10 mouse cellular contexts compared by ENCODE assay signal in the genomic region with DNA sequence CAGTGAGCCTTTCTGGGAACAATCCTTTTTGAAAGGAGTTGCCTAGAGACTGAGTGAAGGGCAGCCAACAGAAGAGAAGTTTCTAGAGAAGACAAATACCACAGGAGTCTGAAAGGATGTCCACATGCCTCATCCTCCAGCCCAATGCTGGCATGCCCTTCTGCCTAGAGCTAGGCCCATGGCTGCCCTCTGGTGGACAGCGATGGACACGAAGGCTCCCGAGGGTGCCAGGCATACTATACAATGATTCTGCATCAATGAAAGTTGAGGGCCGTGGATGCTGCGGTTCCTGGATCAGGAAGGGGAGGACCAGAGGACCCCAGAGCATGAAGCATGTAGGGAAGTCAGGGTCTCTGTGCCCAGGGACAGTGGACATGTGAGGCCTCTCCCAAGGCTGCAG. TPM values are rescaled to one million over a fixed set of nuclear protein-coding genes. Genes with fewer than 3 reads are reported as not detected.
DNase-seq lines count a peak whose midpoint lies in the region; ATAC-seq and TF ChIP-seq lines count a peak whose summit lies in the region.
"Had no signal": no experiment of that assay in that cellular context is flagged by ENCODE, and none has a peak within 500 bp of the region (broad histone marks: within the 10 kb centered on the region; RNA-seq: fewer than 3 reads in every experiment).

No protein-coding gene starts in this region.

- no peak overlapping the region for H3K9ac ChIP-seq in liver, postnatal 0 days (replicated peaks)

- H3K27ac ChIP-seq in left cerebral cortex, adult 2 months = no peak overlapping the region
- H3K27ac ChIP-seq in liver, postnatal 0 days (ENCODE audit: low read depth) = no peak overlapping the region
- peak overlapping the region; percentile 93 for H3K27ac ChIP-seq in small intestine, adult 2 months (ENCODE audit: insufficient read depth, low read depth, low read length)

- H3K9me3 ChIP-seq in G1E (replicated peaks) = no peaks in the 10 kb centered on the region
- H3K9me3 ChIP-seq in liver, postnatal 0 days (ENCODE audit: low read length) = no peaks in the 10 kb centered on the region

- WGBS in liver, postnatal 0 days (ENCODE audit: insufficient replicate concordance) = 33% methylated on average over 5 of the region's 5 CpGs
- 23% methylated on average over 5 of the region's 5 CpGs for WGBS in small intestine, adult 2 months

- DNase-seq in left cerebral cortex, adult 2 months (ENCODE audit: extremely low spot score in 1 of 2, low spot score in 2 of 2) = no peak
- DNase-seq in left cerebral cortex, adult 9 months (ENCODE audit: low spot score in 2 of 2) = no peak
- peak; percentile 40 for DNase-seq in G1E (ENCODE audit: low spot score)
- peak; percentile 45 for DNase-seq in brain, embryonic 14.5 days (ENCODE audit: low read depth)
- peak; percentile 74 for DNase-seq in liver, postnatal 0 days
- no peak for DNase-seq in yolk sac, embryonic 10.5 days (ENCODE audit: low spot score)

- H3K4me1 ChIP-seq in G1E (ENCODE audit: insufficient read depth, low read depth, low read length) = peaks cover 7% of the 10 kb centered on the region
- H3K4me1 ChIP-seq in liver, postnatal 0 days (ENCODE audit: insufficient read depth) = no peaks in the 10 kb centered on the region
- peaks cover 13% of the 10 kb centered on the region for H3K4me1 ChIP-seq in small intestine, adult 2 months (ENCODE audit: control insufficient read depth, insufficient read depth, insufficient read length, low read length)

- intact Hi-C loops in left cerebral cortex, adult 2 months (cut with DNase I) = no loop called here

- peaks cover 14% of the 10 kb centered on the region for H3K27me3 ChIP-seq in G1E (ENCODE audit: insufficient read depth, low read length)
- H3K27me3 ChIP-seq in liver, postnatal 0 days (ENCODE audit: insufficient read depth, low read length) = no peaks in the 10 kb centered on the region
- no peaks in the 10 kb centered on the region for H3K27me3 ChIP-seq in small intestine, adult 2 months (ENCODE audit: control insufficient read depth, insufficient read depth, low read length)

- peak; percentile 45 for ATAC-seq in G1E (ENCODE audit: extremely low read depth, insufficient number of reproducible peaks, low FRiP score, poor library complexity, severe bottlenecking)
- ATAC-seq in hematopoietic stem cell, adult 5-6 weeks (replicated peaks in 1 of 2; ENCODE audit: insufficient read depth in 1 of 2, low FRiP score in 2 of 2, low TSS enrichment in 1 of 2, low read depth in 1 of 2, poor library complexity in 2 of 2, severe bottlenecking in 2 of 2) = peak; percentile 63 to 70; a peak in 2 of 4 replicates
- no peak for ATAC-seq in liver, postnatal 0 days

- TF ChIP-seq POLR2A in brain, embryonic 14.5 days (IDR thresholded peaks at IDR 0.05; ENCODE audit: borderline replicate concordance, extremely low read depth, insufficient read depth, insufficient read length, poor library complexity, severe bottlenecking) = no peak
- no peak for TF ChIP-seq POLR2A in small intestine, adult 2 months (IDR thresholded peaks at IDR 0.05; ENCODE audit: low read depth, low read length)

- no peaks in the 10 kb centered on the region for H3K36me3 ChIP-seq in G1E (replicated peaks)
- H3K36me3 ChIP-seq in liver, postnatal 0 days (replicated peaks; ENCODE audit: insufficient read depth, low read length) = no peaks in the 10 kb centered on the region
- peaks cover 20% of the 10 kb centered on the region for H3K36me3 ChIP-seq in small intestine, adult 2 months (ENCODE audit: control insufficient read depth, insufficient read depth, low read length)

- no peak overlapping the region for H3K4me2 ChIP-seq in liver, postnatal 0 days (ENCODE audit: low read depth, low read length)

- no peak for TF ChIP-seq EP300 in liver, postnatal 0 days (IDR thresholded peaks at IDR 0.05; ENCODE audit: low read depth)

- TF ChIP-seq CTCF in left cerebral cortex, adult 2 months (IDR thresholded peaks at IDR 0.05) = peak; percentile 42
- peak; percentile 57 for TF ChIP-seq CTCF in G1E (IDR thresholded peaks at IDR 0.05; ENCODE audit: low read depth, low read length)
- peak; percentile 67 for TF ChIP-seq CTCF in brain, embryonic 14.5 days (IDR thresholded peaks at IDR 0.05; ENCODE audit: borderline replicate concordance, extremely low read depth, insufficient read depth, insufficient read length)
- TF ChIP-seq CTCF in liver, postnatal 0 days (IDR thresholded peaks at IDR 0.05; ENCODE audit: low read depth) = peak; percentile 83
- TF ChIP-seq CTCF in small intestine, adult 2 months (IDR thresholded peaks at IDR 0.05; ENCODE audit: extremely low read depth, insufficient read length, insufficient replicate concordance, low read depth, low read length) = peak; percentile 91

- H3K4me3 ChIP-seq in left cerebral cortex, adult 2 months = no peak overlapping the region
- no peak overlapping the region for H3K4me3 ChIP-seq in G1E (ENCODE audit: low read depth, low read length)
- no peak overlapping the region for H3K4me3 ChIP-seq in liver, postnatal 0 days (ENCODE audit: low read depth, low read length)
- peak overlapping the region; percentile 68 for H3K4me3 ChIP-seq in small intestine, adult 2 months (ENCODE audit: low read depth, low read length)
- H3K4me3 ChIP-seq: erythroblast, embryonic 14.5 days had no signal

RNA-seq across cellular contexts. Expression of a gene that starts 9.3 kb away (rescaled TPM):
- total RNA-seq in left cerebral cortex, adult 2 months (2021) = 1 to 10 TPM; 1.1 to 2.2 TPM
- not detected in 2 replicates for total RNA-seq in G1E (2014; fragmentation: Nextera tagmentation)
- total RNA-seq in G1E (2017) = not detected in 2 replicates
- polyA plus RNA-seq in G1E (2012) = not detected in 2 replicates
- 1.3 and 2.1 TPM in 2 replicates for polyA plus RNA-seq in brain, embryonic 14.5 days (2012; rRNA removed)
- not detected in 2 replicates for total RNA-seq in hematopoietic stem cell, adult 5-6 weeks (2017)
- 0.06 and 0.25 TPM in 2 replicates for polyA plus RNA-seq in liver, postnatal 0 days (2015; fragmentation: Nextera tagmentation; extraction: Ambion mirVana)
- polyA plus RNA-seq in small intestine, adult 2 months (2012; rRNA removed) = 0.56 and 3.4 TPM in 2 replicates
- polyA plus RNA-seq: liver, embryonic 16.5 days had no signal

RNA-seq across cellular contexts. Expression of a gene that starts 9.6 kb away (rescaled TPM):
- total RNA-seq in left cerebral cortex, adult 2 months (2021) = not detected
- total RNA-seq in G1E (2014; fragmentation: Nextera tagmentation) (not detected in 2 replicates), G1E (2017) (0.05 TPM in 1 of 2 replicates, not detected in the other)
- not detected in 2 replicates for polyA plus RNA-seq in G1E (2012)
- polyA plus RNA-seq in brain, embryonic 14.5 days (2012; rRNA removed) = 0.04 and 0.24 TPM in 2 replicates
- not detected in 2 replicates for total RNA-seq in hematopoietic stem cell, adult 5-6 weeks (2017)
- not detected in 2 replicates for polyA plus RNA-seq in liver, postnatal 0 days (2015; fragmentation: Nextera tagmentation; extraction: Ambion mirVana)
- polyA plus RNA-seq in small intestine, adult 2 months (2012; rRNA removed) = 166 and 292 TPM in 2 replicates
- polyA plus RNA-seq: liver, embryonic 16.5 days had no signal

RNA-seq across cellular contexts. Expression of a gene that starts 14.6 kb away (rescaled TPM):
- total RNA-seq in left cerebral cortex, adult 2 months (2021) = not detected
- total RNA-seq in G1E (2014; fragmentation: Nextera tagmentation) (not detected in 2 replicates), G1E (2017) (not detected in 2 replicates)
- not detected in 2 replicates for polyA plus RNA-seq in G1E (2012)
- polyA plus RNA-seq in brain, embryonic 14.5 days (2012; rRNA removed) = not detected in 2 replicates
- not detected in 2 replicates for total RNA-seq in hematopoietic stem cell, adult 5-6 weeks (2017)
- not detected in 2 replicates for polyA plus RNA-seq in liver, postnatal 0 days (2015; fragmentation: Nextera tagmentation; extraction: Ambion mirVana)
- not detected in 2 replicates for polyA plus RNA-seq in small intestine, adult 2 months (2012; rRNA removed)
- polyA plus RNA-seq: erythroblast, embryonic 14.5 days; liver, embryonic 16.5 days had no signal

RNA-seq across cellular contexts. Expression of a gene that starts 17.4 kb away (rescaled TPM):
- total RNA-seq in left cerebral cortex, adult 2 months (2021) = not detected
- total RNA-seq in G1E (2014; fragmentation: Nextera tagmentation) (not detected in 2 replicates), G1E (2017) (0.11 TPM in 1 of 2 replicates, not detected in the other)
- polyA plus RNA-seq in G1E (2012) = not detected in 2 replicates
- polyA plus RNA-seq in brain, embryonic 14.5 days (2012; rRNA removed) = 0.38 and 0.54 TPM in 2 replicates
- 0.65 TPM in 1 of 2 replicates, not detected in the other for total RNA-seq in hematopoietic stem cell, adult 5-6 weeks (2017)
- not detected in 2 replicates for polyA plus RNA-seq in liver, postnatal 0 days (2015; fragmentation: Nextera tagmentation; extraction: Ambion mirVana)
- polyA plus RNA-seq in small intestine, adult 2 months (2012; rRNA removed) = 0.27 and 0.77 TPM in 2 replicates
- polyA plus RNA-seq: erythroblast, embryonic 14.5 days; liver, embryonic 16.5 days had no signal

RNA-seq across cellular contexts. Expression of a gene that starts 24.4 kb away (rescaled TPM):
- total RNA-seq in left cerebral cortex, adult 2 months (2021) = 100 to 1,000 TPM; 337 to 365 TPM
- total RNA-seq in G1E (2014; fragmentation: Nextera tagmentation) (452 and 468 TPM in 2 replicates), G1E (2017) (171 and 225 TPM in 2 replicates)
- polyA plus RNA-seq in G1E (2012) = 658 and 984 TPM in 2 replicates
- polyA plus RNA-seq in brain, embryonic 14.5 days (2012; rRNA removed) = 824 and 1,130 TPM in 2 replicates
- total RNA-seq in hematopoietic stem cell, adult 5-6 weeks (2017) = 82.3 and 105 TPM in 2 replicates
- 458 and 460 TPM in 2 replicates for polyA plus RNA-seq in liver, postnatal 0 days (2015; fragmentation: Nextera tagmentation; extraction: Ambion mirVana)
- polyA plus RNA-seq in small intestine, adult 2 months (2012; rRNA removed) = 352 and 591 TPM in 2 replicates

Comparison
In these comparisons a context has a peak if more than half of its experiments do, and no peak if none do; other contexts are left out.
1. DNase-seq: peak in G1E (single experiment), brain, embryonic 14.5 days (single experiment) and liver, postnatal 0 days (single experiment); none in left cerebral cortex, adult 2 months (0 of 2), left cerebral cortex, adult 9 months (0 of 2) and yolk sac, embryonic 10.5 days (single experiment).
2. RNA of a gene that starts 9.6 kb away (polyA plus RNA-seq): 166 to 292 TPM in small intestine, adult 2 months; 0.04 to 0.24 TPM in brain, embryonic 14.5 days, not detected in G1E and not detected in liver, postnatal 0 days; every median in the first group is over 100 times any median in the second.
3. Peak in every context shown above with its lines, with median percentiles within 50 percentile points of each other: CTCF ChIP-seq.